Mouse (Mus musculus): ENCODE measurements at regions not wholly inside any gene's neighbourhood (a gene's known extent, or its start where the extent isn't known, plus 50 kb on each side); places are given as distances from the start of the nearest gene placed in this dataset.

DNA sequence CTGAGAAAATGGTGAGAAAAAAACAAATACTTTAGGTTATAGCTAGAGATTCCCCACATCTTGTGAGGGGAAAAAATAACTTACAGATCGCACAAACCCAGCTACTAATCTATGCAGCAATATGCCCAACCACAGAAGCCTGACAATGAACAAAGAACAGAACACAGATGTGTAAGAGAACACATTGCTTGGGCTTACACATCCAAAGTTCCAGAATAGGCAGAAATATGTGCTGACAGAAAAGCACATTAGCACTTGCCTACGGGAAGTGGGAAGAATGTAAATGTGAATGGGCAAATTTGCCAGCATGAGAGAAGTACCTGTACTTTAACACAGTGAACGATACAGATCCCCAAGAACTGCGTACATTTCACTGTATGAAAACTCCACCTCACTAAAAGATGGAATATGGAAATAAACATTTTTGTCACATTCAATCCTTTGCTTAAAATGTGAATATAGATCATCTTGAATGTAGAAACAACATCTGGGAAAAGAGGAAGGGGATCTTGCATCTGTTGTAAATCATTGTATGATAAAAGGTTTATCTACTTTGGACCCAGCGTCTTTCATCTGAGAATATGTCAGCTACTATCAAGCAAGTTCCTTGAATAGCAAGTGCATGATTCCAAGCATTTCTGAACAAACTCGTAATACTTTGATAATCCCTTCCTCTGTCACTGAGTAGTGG is 116.5 kb upstream of the B3galt2 start:
- DNase-seq (ENCODE audit: low spot score) (peak; percentile 5), ATAC-seq (ENCODE audit: low read depth) (no peak)
- Histone ChIP-seq H3K4me2 (ENCODE audit: low read depth, low read length) (no peak overlapping the region), H3K9ac (ENCODE audit: low read depth, low read length) (no peak overlapping the region), H3K4me1 (ENCODE audit: control insufficient read depth, insufficient read depth, low read length) (no peaks in the 10 kb centered on the region; the same call in 1 of the 2 replicates), H3K27me3 (replicated peaks; ENCODE audit: control insufficient read depth, insufficient read depth, low read length) (no peaks in the 10 kb centered on the region), H3K36me3 (ENCODE audit: control insufficient read depth, insufficient read depth, low read length) (no peaks in the 10 kb centered on the region), H3K9me3 (ENCODE audit: control insufficient read depth, low read length) (no peaks in the 10 kb centered on the region), H3K4me3 (ENCODE audit: low read depth, low read length) (no peak overlapping the region), H3K27ac (replicated peaks; ENCODE audit: low read depth, low read length) (no peak overlapping the region)
- 61% methylated on average over 6 of the region's 6 CpGs for WGBS

DNA sequence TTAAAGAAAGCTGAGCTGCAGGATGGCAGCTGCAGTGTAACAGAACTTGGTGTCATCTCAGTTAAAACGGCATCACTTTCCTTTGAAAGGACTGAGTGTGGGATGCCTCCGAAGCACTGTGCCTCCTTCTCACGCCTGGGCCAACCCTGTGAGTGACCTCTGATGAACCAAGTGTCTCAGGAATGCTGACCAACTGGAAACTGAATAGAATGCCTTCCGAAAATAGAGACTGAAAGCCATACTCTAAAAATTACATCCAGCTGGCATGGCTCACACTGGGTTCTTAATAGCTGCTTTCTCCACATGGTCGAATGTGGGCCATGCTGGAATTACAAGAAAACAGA is 116.0 kb upstream of the B3galt2 start:
- Histone ChIP-seq H3K36me3 (ENCODE audit: control insufficient read depth, insufficient read depth, low read length) (no peaks in the 10 kb centered on the region), H3K4me2 (ENCODE audit: low read depth, low read length) (no peak overlapping the region), H3K9me3 (ENCODE audit: control insufficient read depth, low read length) (no peaks in the 10 kb centered on the region), H3K4me3 (ENCODE audit: low read depth, low read length) (no peak overlapping the region), H3K27me3 (replicated peaks; ENCODE audit: control insufficient read depth, insufficient read depth, low read length) (no peaks in the 10 kb centered on the region), H3K27ac (replicated peaks; ENCODE audit: low read depth, low read length) (no peak overlapping the region), H3K9ac (ENCODE audit: low read depth, low read length) (no peak overlapping the region), H3K4me1 (ENCODE audit: control insufficient read depth, insufficient read depth, low read length) (no peaks in the 10 kb centered on the region; the same call in 1 of the 2 replicates)
- peak; percentile 74 for DNase-seq (ENCODE audit: low spot score)
- WGBS = 25% methylated on average over 5 of the region's 5 CpGs
- ATAC-seq (ENCODE audit: low read depth) = peak; percentile 91

- WGBS = 87% methylated on average over 2 of the region's 2 CpGs
- H3K9ac ChIP-seq (ENCODE audit: low read depth, low read length) = no peak overlapping the region
- no peak for ATAC-seq (ENCODE audit: low read depth)
Observed at GRCm38 (mm10) chr1:143540223-143540622, 100.2 kb upstream of the B3galt2 start.

DNA sequence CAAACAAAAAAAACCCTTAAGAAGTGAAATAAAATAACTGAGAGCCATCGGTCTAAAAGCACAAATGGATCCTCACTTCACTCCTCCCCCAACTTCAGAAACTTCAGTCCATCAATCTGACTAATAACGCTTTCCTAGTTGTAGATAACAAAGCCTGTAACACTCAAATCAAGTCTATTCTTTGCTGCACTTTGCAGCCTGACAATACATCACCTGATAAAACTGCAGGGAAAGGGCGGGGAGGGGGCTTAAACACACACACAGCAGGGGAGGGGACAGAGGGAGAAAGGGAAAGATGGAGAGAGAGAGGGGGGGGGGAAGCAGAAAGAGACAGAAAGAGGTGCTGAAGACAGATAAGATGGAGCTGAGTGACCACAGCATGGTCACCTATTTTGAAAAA is 99.8 kb upstream of the B3galt2 start:
- no peak overlapping the region for H3K4me2 ChIP-seq (ENCODE audit: low read depth, low read length)
- ATAC-seq (ENCODE audit: low read depth) (no peak), DNase-seq (ENCODE audit: low spot score) (no peak)
- H3K4me3 ChIP-seq (ENCODE audit: low read depth, low read length) = no peak overlapping the region
- no peak overlapping the region for H3K9ac ChIP-seq (ENCODE audit: low read depth, low read length)
- no peaks in the 10 kb centered on the region for H3K9me3 ChIP-seq (ENCODE audit: control insufficient read depth, low read length)
- no peaks in the 10 kb centered on the region for H3K27me3 ChIP-seq (replicated peaks; ENCODE audit: control insufficient read depth, insufficient read depth, low read length)
- 69% methylated on average over 3 of the region's 3 CpGs for WGBS
- no peak overlapping the region for H3K27ac ChIP-seq (replicated peaks; ENCODE audit: low read depth, low read length)
- H3K36me3 ChIP-seq (ENCODE audit: control insufficient read depth, insufficient read depth, low read length) = no peaks in the 10 kb centered on the region
- no peaks in the 10 kb centered on the region for H3K4me1 ChIP-seq (ENCODE audit: control insufficient read depth, insufficient read depth, low read length)

More at GRCm38 (mm10) chr1:143540223-143540622, 100.2 kb upstream of the B3galt2 start:
- no peaks in the 10 kb centered on the region for H3K4me1 ChIP-seq (ENCODE audit: control insufficient read depth, insufficient read depth, low read length)
- H3K9me3 ChIP-seq (ENCODE audit: control insufficient read depth, low read length) = no peaks in the 10 kb centered on the region
- H3K27ac ChIP-seq (replicated peaks; ENCODE audit: low read depth, low read length) = no peak overlapping the region
- H3K4me3 ChIP-seq (ENCODE audit: low read depth, low read length) = no peak overlapping the region
- DNase-seq (ENCODE audit: low spot score) = no peak
- H3K27me3 ChIP-seq (replicated peaks; ENCODE audit: control insufficient read depth, insufficient read depth, low read length) = no peaks in the 10 kb centered on the region
- no peak overlapping the region for H3K4me2 ChIP-seq (ENCODE audit: low read depth, low read length)
- no peaks in the 10 kb centered on the region for H3K36me3 ChIP-seq (ENCODE audit: control insufficient read depth, insufficient read depth, low read length)

Measured in embryonic facial prominence, embryonic 14.5 days (tissue).